Mouse (Mus musculus) bone marrow macrophage, adult 2 months (primary cell): ENCODE measurements around the gene Upb1.

Experiments used
- CTCF ChIP-seq: IDR thresholded peaks from 2 replicates; pipeline ENCODE4 v1.5.1; 2012; ENCODE audit warnings: low read depth, mild to moderate bottlenecking, low read length, moderate library complexity
- POLR2A ChIP-seq: IDR thresholded peaks from 2 replicates; pipeline ENCODE4 v1.6.1; 2012; ENCODE audit warnings: mild to moderate bottlenecking, low read depth, low read length, borderline replicate concordance

- no peak for TF ChIP-seq CTCF
- TF ChIP-seq POLR2A: no peak
These were observed 44.1 kb downstream of the Upb1 start for GRCm38 (mm10) chr10:75445030-75445429.
